9 mouse cellular contexts compared by ENCODE assay signal in genomic region chr12:99716038-99716610, GRCm38 (mm10).
A peak's percentile ranks its signal among the peaks of the same experiment; 100 is the strongest.
DNase-seq lines count a peak whose midpoint lies in the region; ATAC-seq lines count a peak whose summit lies in the region.
"Had no signal": no experiment of that assay in that cellular context is flagged by ENCODE, and none has a peak within 500 bp of the region (broad histone marks: within the 10 kb centered on the region; RNA-seq: fewer than 3 reads in every experiment).

No protein-coding gene starts in this region.

- H3K9ac ChIP-seq in midbrain, embryonic 15.5 days = no peak overlapping the region

- WGBS in midbrain, embryonic 15.5 days = 82% methylated on average over 8 of the region's 8 CpGs

- H3K4me1 ChIP-seq in midbrain, embryonic 15.5 days = 0 out of 2 replicates have a peak, but pooled peaks cover 4% of the 10 kb centered on the region

- no peaks in the 10 kb centered on the region for H3K36me3 ChIP-seq in midbrain, embryonic 15.5 days (replicated peaks)

- no peaks in the 10 kb centered on the region for H3K27me3 ChIP-seq in midbrain, embryonic 15.5 days (replicated peaks)

- H3K9me3 ChIP-seq in midbrain, embryonic 15.5 days = no peaks in the 10 kb centered on the region

- no peak overlapping the region for H3K4me3 ChIP-seq in midbrain, embryonic 15.5 days

- H3K27ac ChIP-seq in midbrain, embryonic 15.5 days = no peak overlapping the region
- H3K27ac ChIP-seq: macrophage had no signal

- DNase-seq in urinary bladder, postnatal 14 days (ENCODE audit: low spot score) = peak; percentile 7
- no peak for DNase-seq in urinary bladder, adult 2 months (ENCODE audit: low spot score)
- peak; percentile 92 for DNase-seq in gastrocnemius, adult 18-20 months (ENCODE audit: low spot score)
- peak; percentile 60 for DNase-seq in heart, postnatal 4 days
- DNase-seq in telencephalon, adult 2 months (ENCODE audit: low read depth, low spot score) = peak; percentile 63
- DNase-seq in layer of hippocampus, adult 11-12 months (ENCODE audit: low spot score) = no peak

- no peak for ATAC-seq in midbrain, embryonic 15.5 days (replicated peaks)
- ATAC-seq in inflammation-experienced regulatory T-cells, adult 6 months = no peak

- H3K4me2 ChIP-seq in midbrain, embryonic 15.5 days = no peak overlapping the region

Comparison
In these comparisons a context has a peak if more than half of its experiments do, and no peak if none do; other contexts are left out.
1. DNase-seq: peak in urinary bladder, postnatal 14 days (single experiment), gastrocnemius, adult 18-20 months (single experiment), heart, postnatal 4 days (single experiment) and telencephalon, adult 2 months (single experiment); none in urinary bladder, adult 2 months (single experiment) and layer of hippocampus, adult 11-12 months (single experiment).